Mouse (Mus musculus): ENCODE measurements around the gene Pkn2. TPM values are rescaled to one million over a fixed set of nuclear protein-coding genes. Genes with fewer than 3 reads are reported as not detected.

Pkn2 gene
- polyA plus RNA-seq, 1 experiment, result 13.2 TPM

DNA sequence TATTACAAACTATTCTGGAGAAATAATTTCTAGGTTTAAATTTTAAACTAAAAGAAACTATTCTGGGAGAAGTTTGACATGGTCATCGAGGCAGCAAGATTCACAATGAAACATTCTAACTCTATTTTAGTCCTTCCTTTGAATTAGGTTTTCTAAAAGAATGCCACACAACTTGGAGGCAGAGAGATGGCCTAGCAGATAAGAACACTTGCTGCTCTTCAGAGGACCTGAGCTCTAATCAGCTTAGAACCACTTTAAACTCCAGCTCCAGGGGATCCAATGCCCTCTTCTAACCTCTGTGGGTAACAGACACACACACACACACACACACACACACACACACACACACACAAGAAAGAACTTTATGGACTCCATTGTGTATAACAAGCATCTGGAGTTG, 31.5 kb upstream of the Pkn2 start:
- TF ChIP-seq CTCF (IDR thresholded peaks at IDR 0.05; ENCODE audit: borderline replicate concordance, insufficient read depth, low read depth, low read length) (no peak), POLR2A (IDR thresholded peaks at IDR 0.05; ENCODE audit: borderline replicate concordance, insufficient read depth, low read length) (no peak)
- Histone ChIP-seq H3K27me3 (ENCODE audit: control insufficient read depth, insufficient read depth, low read length) (no peaks in the 10 kb centered on the region), H3K4me1 (ENCODE audit: control insufficient read depth, insufficient read depth, low read length) (no peaks in the 10 kb centered on the region), H3K27ac (ENCODE audit: insufficient read depth, low read length) (no peak overlapping the region), H3K4me3 (replicated peaks; ENCODE audit: insufficient read depth, low read depth, low read length) (no peak overlapping the region)
- DNase-seq, result no peak
- 77% methylated on average over 1 of the region's 1 CpGs for WGBS

DNA sequence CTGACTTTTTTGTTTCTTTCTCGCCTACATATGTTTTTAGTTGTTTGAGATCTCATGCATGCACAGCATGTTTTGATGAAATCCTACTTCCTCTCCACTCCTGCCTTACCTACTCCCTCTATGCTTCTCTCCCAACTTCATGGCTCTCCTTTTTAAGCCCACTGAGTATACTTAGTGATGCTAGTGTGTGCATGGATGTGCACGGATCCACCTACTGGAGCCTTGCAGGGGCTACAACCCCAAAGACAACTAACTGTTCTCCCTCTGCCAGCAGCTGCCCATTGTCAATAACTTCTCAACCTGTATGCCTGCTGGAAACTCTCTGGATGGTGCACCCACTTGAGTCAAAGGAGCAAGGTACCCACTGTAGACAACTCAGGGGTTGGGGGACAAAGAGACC, 17.9 kb upstream of the Pkn2 start:
- WGBS, result 82% methylated on average over 2 of the region's 2 CpGs
- no peak for DNase-seq

DNA sequence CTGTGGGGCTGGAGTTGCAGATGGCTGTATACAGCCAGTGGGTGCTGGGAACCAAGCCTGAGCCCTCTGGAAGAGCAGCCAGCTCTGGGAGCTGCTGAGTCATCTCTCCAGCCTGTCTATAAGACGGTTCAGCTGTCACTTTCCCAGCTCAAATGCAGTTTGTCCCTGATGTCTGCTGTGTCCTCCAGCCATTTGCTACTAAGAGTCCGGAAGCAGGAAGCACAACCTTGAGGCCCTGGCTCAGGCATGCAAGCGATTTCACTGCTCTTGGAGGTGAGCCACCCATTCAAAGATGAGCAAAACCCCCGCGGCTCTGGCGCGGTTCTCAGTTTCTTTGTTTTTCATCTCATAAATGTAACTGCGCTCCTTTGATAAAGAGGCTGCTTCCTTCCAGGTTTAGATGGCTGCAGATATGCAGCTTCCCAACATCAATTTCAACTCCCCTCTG, 17.2 kb upstream of the Pkn2 start:
- H3K27ac ChIP-seq (ENCODE audit: insufficient read depth, low read length), result no peak overlapping the region
- TF ChIP-seq POLR2A (IDR thresholded peaks at IDR 0.05; ENCODE audit: borderline replicate concordance, insufficient read depth, low read length) (no peak), CTCF (IDR thresholded peaks at IDR 0.05; ENCODE audit: borderline replicate concordance, insufficient read depth, low read depth, low read length) (no peak)
- no peaks in the 10 kb centered on the region for H3K4me1 ChIP-seq (ENCODE audit: control insufficient read depth, insufficient read depth, low read length)
- H3K4me3 ChIP-seq (replicated peaks; ENCODE audit: insufficient read depth, low read depth, low read length), result no peak overlapping the region
- no peak for DNase-seq
- 52% methylated on average over 8 of the region's 8 CpGs for WGBS
- H3K27me3 ChIP-seq (ENCODE audit: control insufficient read depth, insufficient read depth, low read length), result no peaks in the 10 kb centered on the region

More for the DNA sequence above, 17.9 kb upstream of the Pkn2 start:
- TF ChIP-seq CTCF (IDR thresholded peaks at IDR 0.05; ENCODE audit: borderline replicate concordance, insufficient read depth, low read depth, low read length) (no peak), POLR2A (IDR thresholded peaks at IDR 0.05; ENCODE audit: borderline replicate concordance, insufficient read depth, low read length) (no peak)
- no peaks in the 10 kb centered on the region for H3K4me1 ChIP-seq (ENCODE audit: control insufficient read depth, insufficient read depth, low read length)
- no peak overlapping the region for H3K4me3 ChIP-seq (replicated peaks; ENCODE audit: insufficient read depth, low read depth, low read length)
- H3K27ac ChIP-seq (ENCODE audit: insufficient read depth, low read length), result no peak overlapping the region
- H3K27me3 ChIP-seq (ENCODE audit: control insufficient read depth, insufficient read depth, low read length), result no peaks in the 10 kb centered on the region

DNA sequence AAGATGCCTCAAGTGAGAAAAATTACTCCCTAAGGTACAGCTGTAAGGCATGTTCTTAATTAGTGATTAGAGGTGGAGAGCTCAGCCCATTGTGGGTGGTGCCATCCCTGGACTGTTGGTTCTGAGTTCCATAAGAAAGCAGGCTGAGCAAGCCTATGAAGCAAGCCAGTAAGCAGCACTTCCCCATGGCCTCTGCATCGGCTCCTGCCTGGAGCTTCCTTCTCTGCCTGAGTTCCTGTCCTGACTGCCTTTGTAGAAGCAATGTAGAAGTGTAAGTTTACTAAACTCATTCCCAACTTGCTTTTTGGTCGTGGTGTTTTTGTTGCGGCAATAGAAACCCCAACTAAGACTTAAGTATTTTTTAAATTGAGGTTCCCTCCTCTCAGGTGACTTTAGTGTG, 8.6 kb upstream of the Pkn2 start:
- WGBS, result 86% methylated on average over 3 of the region's 3 CpGs
- no peak overlapping the region for H3K27ac ChIP-seq (ENCODE audit: insufficient read depth, low read length)
- DNase-seq, result no peak

DNA sequence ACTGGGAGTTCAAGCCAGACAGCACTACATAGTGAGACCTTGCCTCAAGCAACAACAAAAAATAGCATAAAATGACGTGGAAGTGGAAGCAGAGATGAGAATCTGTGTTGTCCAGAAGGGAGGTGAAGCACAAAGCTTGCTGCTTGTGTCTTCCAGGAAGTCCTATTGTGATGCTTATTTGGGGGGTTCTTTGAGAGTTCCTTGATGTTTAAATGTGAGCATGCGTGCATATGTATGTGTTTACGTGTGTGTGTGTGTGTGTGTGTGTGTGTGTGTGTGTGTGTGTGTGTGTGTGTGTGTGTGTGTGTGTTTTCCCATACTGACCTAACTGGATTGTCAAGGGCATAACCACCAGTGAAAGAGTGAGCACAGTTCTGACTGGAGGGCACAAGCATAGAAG, 5.2 kb upstream of the Pkn2 start:
- 72% methylated on average over 3 of the region's 3 CpGs for WGBS
- no peaks in the 10 kb centered on the region for H3K4me1 ChIP-seq (ENCODE audit: control insufficient read depth, insufficient read depth, low read length)
- no peak overlapping the region for H3K4me3 ChIP-seq (replicated peaks; ENCODE audit: insufficient read depth, low read depth, low read length)
- no peaks in the 10 kb centered on the region for H3K27me3 ChIP-seq (ENCODE audit: control insufficient read depth, insufficient read depth, low read length)
- DNase-seq, result no peak
- no peak overlapping the region for H3K27ac ChIP-seq (ENCODE audit: insufficient read depth, low read length)
- TF ChIP-seq POLR2A (IDR thresholded peaks at IDR 0.05; ENCODE audit: borderline replicate concordance, insufficient read depth, low read length) (no peak), CTCF (IDR thresholded peaks at IDR 0.05; ENCODE audit: borderline replicate concordance, insufficient read depth, low read depth, low read length) (no peak)

More for the DNA sequence above, 8.6 kb upstream of the Pkn2 start:
- no peaks in the 10 kb centered on the region for H3K4me1 ChIP-seq (ENCODE audit: control insufficient read depth, insufficient read depth, low read length)
- TF ChIP-seq CTCF (IDR thresholded peaks at IDR 0.05; ENCODE audit: borderline replicate concordance, insufficient read depth, low read depth, low read length), result no peak
- no peak for TF ChIP-seq POLR2A (IDR thresholded peaks at IDR 0.05; ENCODE audit: borderline replicate concordance, insufficient read depth, low read length)
- no peaks in the 10 kb centered on the region for H3K27me3 ChIP-seq (ENCODE audit: control insufficient read depth, insufficient read depth, low read length)
- no peak overlapping the region for H3K4me3 ChIP-seq (replicated peaks; ENCODE audit: insufficient read depth, low read depth, low read length)

DNA sequence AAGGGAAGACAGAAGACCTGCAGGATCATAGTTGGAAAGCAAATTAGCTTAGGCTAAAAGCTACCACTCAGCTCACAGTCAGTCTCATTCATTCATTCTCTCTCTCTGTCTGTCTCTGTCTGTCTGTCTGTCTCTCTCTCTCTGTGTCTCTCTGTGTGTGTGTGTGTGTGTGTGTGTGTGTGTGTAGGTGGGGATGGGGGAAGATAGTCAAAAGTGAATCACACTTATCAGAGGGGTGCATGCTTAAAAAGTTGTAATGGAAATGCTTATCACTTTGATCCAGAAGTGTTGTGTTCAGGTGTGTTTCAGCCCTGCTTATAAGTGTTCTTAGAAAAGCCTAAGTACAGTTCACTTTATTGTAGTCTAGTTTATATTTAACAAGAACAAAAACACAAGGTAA, 2.8 kb upstream of the Pkn2 start:
- no peak overlapping the region for H3K4me3 ChIP-seq (replicated peaks; ENCODE audit: insufficient read depth, low read depth, low read length)
- no peak for TF ChIP-seq CTCF (IDR thresholded peaks at IDR 0.05; ENCODE audit: borderline replicate concordance, insufficient read depth, low read depth, low read length)
- TF ChIP-seq POLR2A (IDR thresholded peaks at IDR 0.05; ENCODE audit: borderline replicate concordance, insufficient read depth, low read length), result no peak
- H3K27ac ChIP-seq (ENCODE audit: insufficient read depth, low read length), result no peak overlapping the region
- H3K27me3 ChIP-seq (ENCODE audit: control insufficient read depth, insufficient read depth, low read length), result no peaks in the 10 kb centered on the region
- no peaks in the 10 kb centered on the region for H3K4me1 ChIP-seq (ENCODE audit: control insufficient read depth, insufficient read depth, low read length)
- DNase-seq, result no peak

DNA sequence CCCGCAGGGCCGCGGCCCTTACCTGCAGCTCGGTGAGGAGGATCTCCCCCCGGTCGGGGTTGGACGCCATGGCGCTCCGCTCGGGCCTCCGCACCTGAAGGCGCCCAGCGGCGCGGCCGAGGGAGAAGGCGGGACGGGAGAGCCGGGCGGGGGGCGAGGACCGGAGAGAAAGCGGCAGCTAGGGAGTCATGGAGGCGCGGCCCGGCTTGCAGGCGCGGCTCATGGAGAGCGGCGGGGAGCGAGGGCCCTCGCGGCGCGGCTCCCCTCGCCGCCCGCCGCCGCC, 274 bp downstream of the Pkn2 start:
- DNase-seq, result no peak
- TF ChIP-seq POLR2A (IDR thresholded peaks at IDR 0.05; ENCODE audit: borderline replicate concordance, insufficient read depth, low read length), result no peak
- no peak for TF ChIP-seq CTCF (IDR thresholded peaks at IDR 0.05; ENCODE audit: borderline replicate concordance, insufficient read depth, low read depth, low read length)
- peak overlapping the region; percentile 82 for H3K4me3 ChIP-seq (replicated peaks; ENCODE audit: insufficient read depth, low read depth, low read length)
- H3K27ac ChIP-seq (ENCODE audit: insufficient read depth, low read length), result peak overlapping the region; percentile 70; the same call in 1 of the 2 replicates
- no peaks in the 10 kb centered on the region for H3K27me3 ChIP-seq (ENCODE audit: control insufficient read depth, insufficient read depth, low read length)
- 0% methylated on average over 40 of the region's 40 CpGs for WGBS
- H3K4me1 ChIP-seq (ENCODE audit: control insufficient read depth, insufficient read depth, low read length), result no peaks in the 10 kb centered on the region

DNA sequence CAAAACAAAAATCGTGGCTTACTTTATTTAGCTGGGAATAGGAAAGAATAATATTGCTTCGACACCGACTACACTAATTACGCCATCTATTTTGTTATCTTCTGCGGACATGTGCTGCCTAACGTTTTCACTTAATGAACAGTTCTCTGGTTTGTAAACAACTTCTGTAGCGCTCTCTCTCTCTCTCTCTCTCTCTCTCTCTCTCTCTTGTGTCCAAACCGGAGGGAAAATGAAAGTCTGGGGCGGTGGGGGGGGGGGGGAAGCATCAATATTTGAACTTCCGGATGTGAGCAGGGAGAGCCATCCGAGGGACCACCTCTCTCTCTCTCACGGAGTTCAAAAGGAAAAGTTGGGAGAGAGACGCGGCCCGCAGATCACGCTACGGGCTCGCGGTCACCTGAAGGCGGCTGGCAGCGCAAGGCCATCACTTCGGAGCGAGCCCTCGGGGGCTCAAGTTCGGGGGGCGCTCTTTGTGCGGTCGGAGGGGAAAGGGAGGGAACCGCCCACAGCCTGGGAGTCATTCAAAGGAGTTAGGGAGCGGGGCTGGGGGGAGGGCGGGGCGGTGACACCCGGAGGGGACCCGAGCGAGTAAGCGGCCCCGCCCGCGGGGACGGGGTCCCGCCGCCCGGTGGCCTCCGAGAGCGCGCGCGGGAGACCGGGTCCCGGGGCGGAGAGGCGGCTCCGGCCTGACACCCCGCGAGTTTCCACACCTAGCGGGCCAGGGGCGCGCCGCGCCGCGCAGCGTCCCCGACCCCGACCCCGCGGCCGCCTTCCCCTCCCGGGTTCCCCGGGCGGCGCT, 815 bp downstream of the Pkn2 start:
- Histone ChIP-seq H3K27me3 (ENCODE audit: control insufficient read depth, insufficient read depth, low read length) (no peaks in the 10 kb centered on the region), H3K4me1 (ENCODE audit: control insufficient read depth, insufficient read depth, low read length) (no peaks in the 10 kb centered on the region), H3K27ac (ENCODE audit: insufficient read depth, low read length) (peak overlapping the region; percentile 70; the same call in 1 of the 2 replicates), H3K4me3 (replicated peaks; ENCODE audit: insufficient read depth, low read depth, low read length) (peak overlapping the region; percentile 82)
- WGBS, result 1% methylated on average over 71 of the region's 72 CpGs
- TF ChIP-seq POLR2A (IDR thresholded peaks at IDR 0.05; ENCODE audit: borderline replicate concordance, insufficient read depth, low read length) (no peak), CTCF (IDR thresholded peaks at IDR 0.05; ENCODE audit: borderline replicate concordance, insufficient read depth, low read depth, low read length) (no peak)
- DNase-seq, result no peak

Data from cerebellum, adult 2 months (tissue).